Mouse (Mus musculus): ENCODE measurements around the gene Adssl1.
A peak's percentile ranks its signal among the peaks of the same experiment; 100 is the strongest.

The Adssl1 gene

DNA sequence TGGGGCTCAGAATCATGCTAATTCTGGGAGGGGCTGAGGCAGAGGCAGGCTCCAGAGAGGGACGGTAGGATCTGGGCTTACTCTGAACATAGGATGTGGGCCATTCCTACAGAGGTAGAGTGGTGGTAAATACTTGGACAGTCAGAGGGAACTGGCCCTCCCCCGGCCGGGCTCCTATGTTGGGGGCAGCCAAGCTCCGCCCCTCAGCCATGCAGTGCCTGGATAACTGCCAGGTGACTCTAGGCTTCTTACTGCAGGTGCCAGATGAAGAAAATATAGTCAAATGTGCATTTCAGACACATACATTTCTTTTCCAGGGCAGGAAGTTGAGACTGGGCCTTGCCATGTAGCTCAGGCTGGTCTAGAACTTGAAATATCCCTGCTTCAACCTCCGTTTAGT lies 57.2 kb downstream of the Adssl1 start:
- DNase-seq (ENCODE audit: low spot score in 2 of 2) = no peak

DNA sequence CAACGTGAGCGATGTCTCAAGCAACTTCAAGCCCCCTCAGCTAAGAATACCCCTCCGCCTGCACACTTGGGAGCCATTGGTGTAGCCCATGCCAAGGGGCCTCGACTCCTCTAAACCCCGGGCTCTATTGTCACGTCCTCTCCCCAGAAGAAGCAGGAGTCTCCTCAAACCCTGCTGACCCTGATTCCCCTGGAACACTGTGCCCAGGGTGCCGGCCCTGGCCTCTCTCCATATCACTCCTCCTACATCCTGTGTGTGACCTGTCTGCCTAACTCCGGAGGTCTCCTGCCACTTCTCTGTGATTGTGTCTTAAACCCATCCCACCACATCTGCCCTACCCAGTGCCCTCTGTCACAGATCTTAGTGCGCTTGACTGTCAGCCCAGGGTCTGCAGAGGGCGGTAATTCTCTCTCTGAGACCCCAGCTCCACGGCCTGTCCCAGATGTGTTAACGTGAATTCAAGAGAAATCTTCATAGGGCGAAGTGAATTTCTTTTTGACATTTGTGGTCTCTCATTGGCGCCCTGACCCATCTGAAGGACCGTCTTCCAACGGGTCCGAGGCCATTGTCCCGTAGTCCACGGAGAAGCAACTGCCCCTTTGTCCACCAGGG lies 58.2 kb downstream of the Adssl1 start:
- DNase-seq (ENCODE audit: low spot score in 2 of 2) = no peak

DNA sequence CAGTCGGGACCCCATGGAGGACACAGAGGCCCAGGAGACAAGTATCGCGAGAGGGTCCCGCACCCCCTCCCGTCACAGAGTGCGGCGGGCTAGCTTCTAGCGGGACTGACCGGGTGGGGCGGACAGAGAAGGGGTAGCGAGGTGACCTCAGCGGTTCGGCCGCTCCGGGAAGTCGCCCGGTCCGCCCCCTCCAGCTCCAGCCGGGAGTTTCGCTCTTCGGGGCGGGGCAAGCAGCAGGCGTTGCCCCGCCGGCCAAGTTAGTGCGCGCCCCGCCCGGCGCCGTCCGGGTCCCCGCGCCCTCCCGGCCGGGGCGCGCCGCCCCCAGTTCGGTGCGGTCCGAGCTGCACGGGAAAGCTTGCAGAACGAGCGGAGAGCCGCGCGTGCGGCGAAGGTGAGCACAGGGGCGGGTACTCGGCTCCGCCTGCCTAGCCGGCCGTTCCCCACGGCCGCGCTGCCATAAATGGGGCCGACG lies 58.7 kb downstream of the Adssl1 start, which contains the start of gene Zbtb42:
Zbtb42 (plus strand) TSS at position 274 of the 472 bp plus-strand sequence.
- DNase-seq (ENCODE audit: low spot score in 2 of 2) = peak; percentile 73 to 82

DNA sequence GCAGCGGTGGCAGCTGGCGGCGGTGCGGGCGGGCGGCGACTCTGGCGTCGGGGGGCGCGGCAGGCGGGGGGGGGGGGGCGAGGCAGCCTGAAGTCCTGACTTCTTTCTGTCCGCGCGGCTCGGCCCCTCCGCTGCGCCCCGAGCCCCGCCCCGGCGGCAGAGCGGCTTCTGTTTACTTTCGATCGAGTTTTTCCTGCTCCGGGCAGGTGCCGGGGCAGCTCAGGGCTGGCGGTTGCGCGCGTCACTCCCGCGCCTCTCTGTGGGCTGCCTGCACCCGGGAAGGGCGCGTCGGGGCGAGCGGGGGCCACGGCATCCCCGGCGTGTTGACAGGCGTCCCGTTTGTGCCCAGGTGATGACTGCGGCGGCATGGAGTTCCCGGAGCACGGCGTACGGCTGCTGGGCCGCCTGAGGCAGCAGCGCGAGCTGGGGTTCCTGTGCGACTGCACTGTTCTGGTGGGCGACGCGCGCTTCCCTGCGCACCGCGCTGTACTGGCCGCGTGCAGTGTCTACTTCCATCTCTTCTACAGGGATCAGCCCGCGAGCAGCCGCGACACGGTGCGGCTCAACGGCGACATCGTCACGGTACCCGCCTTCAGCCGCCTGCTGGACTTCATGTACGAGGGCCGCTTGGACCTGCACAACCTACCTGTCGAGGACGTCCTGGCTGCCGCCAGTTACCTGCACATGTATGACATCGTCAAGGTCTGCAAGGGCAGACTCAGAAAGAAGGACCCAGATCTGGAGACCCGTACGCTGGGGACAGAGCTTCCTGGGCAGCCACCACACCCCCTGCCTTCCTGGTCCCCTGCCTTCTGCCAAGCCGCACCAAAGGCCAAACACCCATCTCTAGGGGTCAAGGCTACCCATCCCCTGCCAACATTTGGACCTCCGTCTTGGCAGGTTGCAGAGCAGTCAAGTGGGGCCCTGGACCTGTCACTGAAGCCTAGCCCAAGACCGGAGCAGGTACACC lies 59.5 kb downstream of the Adssl1 start:
- peak in 1 of 2 experiments; percentile 66 for DNase-seq (ENCODE audit: low spot score in 2 of 2)

DNA sequence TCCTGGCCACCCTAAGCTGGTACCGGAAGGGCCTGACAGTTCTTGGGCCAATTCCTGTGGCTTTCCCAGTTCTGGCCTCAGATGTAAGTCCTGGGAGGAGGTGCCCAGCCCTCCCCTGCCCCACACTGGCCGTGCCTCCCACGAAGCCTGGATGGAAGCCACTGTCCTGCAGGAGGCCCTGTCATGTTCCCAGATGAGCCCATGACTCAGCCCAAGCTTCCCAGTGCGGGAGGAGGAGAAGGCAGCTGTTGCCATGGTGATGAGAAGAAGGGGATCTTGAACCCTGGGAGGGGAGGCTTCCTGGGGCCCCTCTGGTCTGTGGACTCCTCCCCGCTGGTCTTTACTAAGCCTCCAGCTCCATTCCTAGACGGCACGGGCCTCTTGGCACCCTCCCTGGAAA lies 63.5 kb downstream of the Adssl1 start:
- no peak for DNase-seq (ENCODE audit: low spot score in 2 of 2)

DNA sequence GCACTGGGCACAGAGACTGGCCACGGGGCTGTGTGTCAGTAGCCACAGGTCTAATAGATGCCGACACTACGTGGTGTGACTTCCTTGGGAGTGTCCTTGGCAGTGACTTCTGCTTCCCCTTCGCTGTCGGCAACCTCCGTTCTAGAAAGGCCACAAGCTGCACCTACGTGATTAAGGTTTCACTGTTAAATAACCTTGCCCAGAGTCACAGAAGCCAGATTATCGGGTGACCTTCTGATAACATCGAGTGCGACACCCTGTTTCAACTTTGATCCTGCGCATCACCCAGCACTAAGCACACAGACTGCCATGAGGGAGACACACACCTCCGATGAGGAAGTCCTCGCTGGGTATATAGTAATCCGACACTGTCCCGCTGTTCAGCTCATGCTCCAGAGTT lies 68.6 kb downstream of the Adssl1 start:
- no peak for DNase-seq (ENCODE audit: low spot score in 2 of 2)

All from urinary bladder, postnatal 4 days (tissue).